Mouse (Mus musculus): ENCODE data around the gene Ppp1cc.

GRCm38 (mm10) chr5:122132167-122133049 is 25.7 kb upstream of the Ppp1cc start:
- TF ChIP-seq CTCF (IDR thresholded peaks at IDR 0.05; ENCODE audit: low read depth) (no peak), EP300 (IDR thresholded peaks at IDR 0.05; ENCODE audit: low read depth) (no peak)
